Mouse (Mus musculus) heart, embryonic 12.5 days (tissue): Measurements from ENCODE around the gene Narfl. TPM values are rescaled to one million over a fixed set of nuclear protein-coding genes. Genes with fewer than 3 reads are reported as not detected.
"Not testable (repeated sequence)": the region's sequence is repeated elsewhere in the genome, so short reads cannot be mapped to it uniquely, and the experiment has no call there.

Experiments
- ATAC-seq: fragments of 200-750 bp; cut with Nextera tagmentation; 2 replicates; pipeline ENCODE4 v1.8.0; 2017; ENCODE audit warnings: moderate TSS enrichment, moderate library complexity; ENCODE audit not compliant: insufficient number of reproducible peaks, low FRiP score
- H3K27ac ChIP-seq: fragments of 300-500 bp; sonication (generic); 2 replicates; pipeline ENCODE4 v1.5.1; 2016; ENCODE audit warnings: mild to moderate bottlenecking, moderate library complexity; ENCODE audit not compliant: poor library complexity, severe bottlenecking
- H3K27me3 ChIP-seq: fragments of 300-500 bp; sonication (generic); replicated peaks from 2 replicates; pipeline ENCODE4 v1.6.1; 2016; ENCODE audit warnings: mild to moderate bottlenecking, moderate library complexity
- H3K36me3 ChIP-seq: fragments of 300-500 bp; sonication (generic); 2 replicates; pipeline ENCODE4 v1.6.1; 2016; ENCODE audit warnings: mild to moderate bottlenecking, moderate library complexity
- H3K4me1 ChIP-seq: fragments of 300-500 bp; sonication (generic); replicated peaks from 2 replicates; pipeline ENCODE4 v1.6.1; 2016; ENCODE audit warnings: mild to moderate bottlenecking
- H3K4me2 ChIP-seq: fragments of 300-500 bp; sonication (generic); 2 replicates; pipeline ENCODE4 v1.6.1; 2016; ENCODE audit warnings: mild to moderate bottlenecking, moderate library complexity
- H3K4me3 ChIP-seq: fragments of 300-500 bp; sonication (generic); 2 replicates; pipeline ENCODE4 v1.5.1; 2016; ENCODE audit warnings: mild to moderate bottlenecking
- H3K9ac ChIP-seq: fragments of 300-500 bp; sonication (generic); 2 replicates; pipeline ENCODE4 v1.6.1; 2016; ENCODE audit warnings: mild to moderate bottlenecking, moderate library complexity
- H3K9me3 ChIP-seq: fragments of 300-500 bp; sonication (generic); replicated peaks from 2 replicates; pipeline ENCODE4 v1.6.1; 2016; ENCODE audit warnings: mild to moderate bottlenecking, moderate library complexity
- whole genome bisulfite sequencing: fragments of 180-500 bp; shearing (Covaris S2); methylation state at CpG from one replicate; pipeline ENCODE4 v1.1.7; 2016; 5-methylcytosine and 5-hydroxymethylcytosine counted together
- polyA plus RNA-seq: library from polyadenylated mRNA; unstranded; fragments of >200 nt; fragmentation: Nextera tagmentation; extraction: Ambion mirVana; gene quantifications from 2 replicates; pipeline ENCODE4 v1.2.1, GENCODE M21; 2016

Narfl gene
- polyA plus RNA-seq, result 30.5 and 31.8 TPM in 2 replicates

DNA sequence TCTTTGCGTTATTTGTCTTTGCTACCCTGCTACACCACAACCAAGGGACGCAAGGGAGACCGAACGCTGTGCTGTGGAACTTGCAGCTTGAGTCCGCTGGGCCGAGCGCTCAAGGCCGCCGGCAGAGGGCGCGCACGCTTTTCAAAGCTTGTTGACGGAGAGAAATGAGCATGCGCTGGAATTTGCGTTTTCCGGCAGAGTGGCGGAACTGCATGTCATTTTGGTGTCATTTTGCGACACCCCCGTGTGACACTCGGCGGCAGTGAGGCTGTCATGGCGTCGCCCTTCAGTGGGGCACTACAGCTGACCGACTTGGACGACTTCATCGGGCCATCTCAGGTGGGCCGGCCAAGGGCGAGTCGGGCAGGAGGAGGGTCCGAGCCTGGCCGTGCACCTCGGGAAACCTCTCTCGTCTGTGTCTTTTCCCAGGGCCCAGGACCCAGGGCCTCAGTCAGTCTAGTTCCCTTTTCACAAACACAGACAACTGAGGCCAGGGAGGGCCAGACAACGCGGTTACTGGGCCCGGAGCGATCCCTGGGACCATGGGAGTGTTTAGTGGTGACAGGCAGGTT lies at the start of gene Narfl:
Narfl (plus strand) TSS at position 228 of the 572 bp plus-strand sequence.
- WGBS, result under 1% methylated on average over 37 of the region's 37 CpGs
- peak within 1 kb of the TSS; percentile 77 for H3K4me3 ChIP-seq
- peaks cover 15% of the 10 kb centered on the region for H3K27me3 ChIP-seq
- peak; percentile 90 for ATAC-seq
- H3K9ac ChIP-seq, result peak within 1 kb of the TSS; percentile 89
- no peaks in the 10 kb centered on the region for H3K9me3 ChIP-seq
- H3K36me3 ChIP-seq, result peaks cover 26% of the 10 kb centered on the region
- H3K4me1 ChIP-seq, result peaks cover 10% of the 10 kb centered on the region
- H3K4me2 ChIP-seq, result peak within 1 kb of the TSS; percentile 91
- H3K27ac ChIP-seq, result no peak within 1 kb of the TSS

DNA sequence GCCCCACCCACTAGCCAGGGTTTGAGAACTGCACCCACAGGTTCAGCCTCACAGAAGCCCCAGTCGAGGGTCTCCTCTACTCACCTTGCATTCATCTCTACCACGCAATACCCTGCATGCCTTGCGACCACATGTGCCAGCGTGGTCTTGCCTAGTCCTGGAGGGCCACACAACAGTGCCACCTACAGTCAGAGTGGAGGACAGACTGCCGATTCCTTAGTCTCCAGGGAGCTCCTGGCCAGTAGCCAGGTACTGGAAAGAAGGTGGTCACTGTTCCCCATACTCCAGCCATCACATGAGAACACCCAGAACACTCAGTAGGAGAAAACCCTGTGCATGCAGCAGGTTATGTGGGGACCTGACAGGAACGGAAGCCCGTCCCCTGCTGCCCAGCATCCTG lies 49.7 kb upstream of the Narfl start:
- H3K4me3 ChIP-seq, result no peak overlapping the region
- H3K27ac ChIP-seq, result no peak overlapping the region
- ATAC-seq, result no peak
- H3K9ac ChIP-seq, result no peak overlapping the region
- H3K36me3 ChIP-seq, result peaks cover 68% of the 10 kb centered on the region
- peaks cover 3% of the 10 kb centered on the region for H3K27me3 ChIP-seq
- no peak overlapping the region for H3K4me2 ChIP-seq
- H3K4me1 ChIP-seq, result peaks cover 20% of the 10 kb centered on the region
- WGBS, result 77% methylated on average over 7 of the region's 7 CpGs
- H3K9me3 ChIP-seq, result no peaks in the 10 kb centered on the region

DNA sequence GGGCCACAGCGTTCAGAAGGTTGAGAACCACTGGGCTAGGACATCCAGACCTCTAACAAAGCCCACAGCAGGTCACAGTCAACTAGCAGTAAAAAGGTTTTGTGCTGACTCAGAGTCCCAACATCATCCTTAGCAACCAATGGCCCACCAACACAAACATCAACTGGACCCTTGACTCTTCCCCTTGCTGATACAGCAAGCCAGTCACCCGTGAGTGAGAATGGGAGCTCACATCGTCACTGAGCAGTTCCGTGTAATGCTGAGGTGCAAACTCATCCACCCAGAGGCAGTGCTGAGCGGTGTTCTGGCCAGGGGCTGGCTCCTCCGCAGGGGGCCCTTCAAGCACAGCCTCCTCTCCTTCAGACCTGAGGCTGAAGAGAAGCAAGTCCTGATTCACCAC lies 48.3 kb upstream of the Narfl start:
- no peak for ATAC-seq
- Histone ChIP-seq H3K4me3 (no peak overlapping the region), H3K4me2 (no peak overlapping the region), H3K9ac (0 out of 2 replicates have a peak overlapping the region, but pooled peaks have one; percentile 10), H3K27me3 (no peaks in the 10 kb centered on the region), H3K36me3 (peaks cover 67% of the 10 kb centered on the region), H3K4me1 (peaks cover 20% of the 10 kb centered on the region), H3K27ac (no peak overlapping the region), H3K9me3 (no peaks in the 10 kb centered on the region)
- WGBS, result 78% methylated on average over 6 of the region's 6 CpGs

DNA sequence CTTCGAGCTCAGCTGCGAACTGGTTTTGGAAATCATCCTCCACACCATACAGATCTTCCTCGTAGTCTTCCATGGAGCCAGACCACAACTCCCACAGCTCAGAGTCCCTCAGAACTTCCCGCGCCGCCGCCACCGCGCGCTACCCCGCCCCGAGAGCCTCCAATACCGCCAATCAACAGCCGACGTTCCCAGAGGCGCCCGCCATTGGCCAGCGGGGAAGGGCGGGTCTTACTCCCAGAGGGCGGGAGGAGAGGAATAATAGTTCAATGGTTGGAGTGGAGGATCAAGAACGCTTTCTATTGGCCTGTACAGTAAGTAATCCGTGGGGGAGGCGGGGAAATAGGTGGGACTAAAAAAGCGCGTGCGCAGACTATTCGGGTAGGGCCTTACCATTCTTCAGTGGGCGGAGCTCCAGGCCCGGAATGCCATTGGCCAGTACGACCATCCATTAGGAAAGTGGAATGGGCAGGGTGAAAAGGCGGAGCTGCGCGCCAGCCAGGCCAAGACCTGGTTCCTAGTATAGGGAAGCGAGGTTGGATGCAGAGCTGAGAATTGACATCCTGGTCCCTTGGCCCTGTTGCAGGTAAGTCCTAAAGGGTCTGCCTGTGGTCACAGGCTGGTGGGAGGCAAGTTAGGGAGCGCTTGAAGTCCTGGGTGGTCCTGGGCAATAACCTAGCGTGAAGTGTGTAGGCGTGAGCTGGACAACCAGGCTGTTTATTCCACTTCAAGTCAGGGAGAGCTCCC lies 46.1 kb upstream of the Narfl start, which contains the start of the genes Chtf18 and Rpusd1:
Chtf18 (minus strand) TSS at position 155 of the 744 bp plus-strand sequence.
Rpusd1 (plus strand) TSS at position 406 of the 744 bp plus-strand sequence.
- Histone ChIP-seq H3K4me1 (peaks cover 20% of the 10 kb centered on the region), H3K4me3 (peak within 1 kb of the TSS; percentile 68), H3K36me3 (peaks cover 55% of the 10 kb centered on the region), H3K4me2 (peak within 1 kb of the TSS; percentile 98), H3K9me3 (no peaks in the 10 kb centered on the region), H3K27ac (no peak within 1 kb of the TSS), H3K27me3 (no peaks in the 10 kb centered on the region), H3K9ac (peak within 1 kb of the TSS; percentile 86)
- ATAC-seq, result peak; percentile 98
- under 1% methylated on average over 37 of the region's 37 CpGs for WGBS

DNA sequence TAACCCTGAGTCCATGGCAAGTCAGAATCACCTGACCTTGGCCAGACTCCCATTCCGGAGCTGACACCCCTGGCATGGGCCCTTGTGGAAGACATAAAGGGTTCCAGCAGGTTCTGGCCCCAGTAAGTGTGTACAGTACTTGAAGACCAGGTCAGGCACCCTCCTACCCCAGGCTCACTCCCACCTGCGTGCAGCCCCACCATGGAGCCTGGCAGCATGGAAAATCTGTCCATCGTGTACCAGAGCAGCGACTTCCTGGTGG lies 45.6 kb upstream of the Narfl start:
- peak overlapping the region; percentile 98 for H3K4me2 ChIP-seq
- WGBS, result 20% methylated on average over 4 of the region's 4 CpGs
- ATAC-seq, result no peak
- H3K27ac ChIP-seq, result no peak overlapping the region
- H3K27me3 ChIP-seq, result no peaks in the 10 kb centered on the region
- H3K9me3 ChIP-seq, result no peaks in the 10 kb centered on the region
- H3K4me3 ChIP-seq, result peak overlapping the region; percentile 54
- peaks cover 51% of the 10 kb centered on the region for H3K36me3 ChIP-seq
- peaks cover 20% of the 10 kb centered on the region for H3K4me1 ChIP-seq
- H3K9ac ChIP-seq, result peak overlapping the region; percentile 86

DNA sequence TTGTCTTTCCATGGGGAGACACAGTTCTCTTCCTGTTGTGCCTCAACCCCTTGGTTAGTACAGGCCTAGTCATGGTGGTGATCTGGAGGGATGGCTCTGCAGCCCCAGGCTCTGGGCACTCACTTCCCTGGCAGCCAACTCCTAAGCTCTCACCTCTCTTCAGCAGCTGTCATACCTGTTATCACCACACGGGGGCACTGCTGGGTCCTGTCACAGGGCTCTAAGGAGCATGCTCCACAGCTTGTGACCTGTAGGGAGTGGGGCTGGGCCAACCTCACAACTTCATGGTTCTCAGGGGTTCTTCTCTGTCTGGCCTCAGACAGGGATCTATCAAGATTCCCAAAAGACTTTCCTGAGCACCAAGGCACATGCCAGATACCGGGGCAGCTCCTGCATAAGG lies 41.5 kb upstream of the Narfl start:
- Histone ChIP-seq H3K9ac (no peak overlapping the region), H3K4me1 (peaks cover 10% of the 10 kb centered on the region), H3K36me3 (peaks cover 26% of the 10 kb centered on the region), H3K27ac (no peak overlapping the region), H3K27me3 (peaks cover 3% of the 10 kb centered on the region), H3K9me3 (no peaks in the 10 kb centered on the region), H3K4me3 (no peak overlapping the region), H3K4me2 (no peak overlapping the region)
- ATAC-seq, result no peak
- WGBS, result 21% methylated on average over 2 of the region's 2 CpGs

DNA sequence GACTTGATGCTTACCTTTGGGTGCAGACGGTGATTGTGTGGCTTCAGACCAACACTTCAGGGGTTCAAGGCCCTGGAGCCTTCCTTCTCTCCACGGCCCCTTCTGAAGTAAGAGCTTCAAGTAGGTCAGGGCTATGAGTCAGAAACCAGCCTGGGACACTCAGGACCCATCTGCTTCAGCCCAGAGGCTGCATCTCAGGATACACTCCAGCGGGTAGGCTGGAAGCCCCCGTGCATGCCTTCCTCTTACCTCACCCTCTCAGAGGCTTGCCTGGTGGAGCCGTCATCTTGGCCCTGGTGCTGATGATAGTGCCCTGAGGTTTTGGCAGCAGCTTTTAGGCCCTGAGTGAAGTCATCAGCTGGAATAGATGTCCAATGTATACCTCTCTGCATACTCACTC lies 38.3 kb upstream of the Narfl start:
- no peaks in the 10 kb centered on the region for H3K4me1 ChIP-seq
- no peaks in the 10 kb centered on the region for H3K9me3 ChIP-seq
- H3K27me3 ChIP-seq, result peaks cover 21% of the 10 kb centered on the region
- ATAC-seq, result no peak
- no peak overlapping the region for H3K4me2 ChIP-seq
- no peak overlapping the region for H3K4me3 ChIP-seq
- no peak overlapping the region for H3K27ac ChIP-seq
- no peak overlapping the region for H3K9ac ChIP-seq
- WGBS, result 70% methylated on average over 5 of the region's 5 CpGs
- peaks cover 10% of the 10 kb centered on the region for H3K36me3 ChIP-seq

DNA sequence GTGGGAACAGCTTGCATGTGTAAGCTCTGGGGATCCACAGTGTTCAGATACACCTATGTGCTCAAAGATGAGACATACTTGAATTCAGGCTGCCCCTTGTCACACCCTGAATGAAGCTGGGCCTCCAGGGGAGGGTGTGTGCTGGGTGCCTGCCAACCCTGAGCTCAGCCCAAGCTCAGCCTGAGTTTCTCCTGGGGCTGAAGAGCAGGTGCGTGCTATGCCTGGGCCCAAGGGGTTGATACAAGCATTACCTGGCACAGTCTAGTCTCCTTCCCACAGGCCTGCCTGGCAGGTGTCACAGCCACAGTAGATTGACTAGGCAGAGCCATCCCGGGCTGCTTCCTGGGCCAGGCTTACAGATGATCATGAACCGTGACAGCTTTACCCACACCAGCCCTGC lies 37.8 kb upstream of the Narfl start, which contains the start of gene Mslnl:
Mslnl (plus strand) TSS at position 298 of the 400 bp plus-strand sequence.
- H3K36me3 ChIP-seq, result peaks cover 5% of the 10 kb centered on the region
- H3K9ac ChIP-seq, result no peak within 1 kb of the TSS
- peaks cover 21% of the 10 kb centered on the region for H3K27me3 ChIP-seq
- no peak within 1 kb of the TSS for H3K27ac ChIP-seq
- no peak for ATAC-seq
- no peak within 1 kb of the TSS for H3K4me2 ChIP-seq
- WGBS, result 80% methylated on average over 3 of the region's 3 CpGs
- H3K4me3 ChIP-seq, result no peak within 1 kb of the TSS
- no peaks in the 10 kb centered on the region for H3K9me3 ChIP-seq
- H3K4me1 ChIP-seq, result no peaks in the 10 kb centered on the region

DNA sequence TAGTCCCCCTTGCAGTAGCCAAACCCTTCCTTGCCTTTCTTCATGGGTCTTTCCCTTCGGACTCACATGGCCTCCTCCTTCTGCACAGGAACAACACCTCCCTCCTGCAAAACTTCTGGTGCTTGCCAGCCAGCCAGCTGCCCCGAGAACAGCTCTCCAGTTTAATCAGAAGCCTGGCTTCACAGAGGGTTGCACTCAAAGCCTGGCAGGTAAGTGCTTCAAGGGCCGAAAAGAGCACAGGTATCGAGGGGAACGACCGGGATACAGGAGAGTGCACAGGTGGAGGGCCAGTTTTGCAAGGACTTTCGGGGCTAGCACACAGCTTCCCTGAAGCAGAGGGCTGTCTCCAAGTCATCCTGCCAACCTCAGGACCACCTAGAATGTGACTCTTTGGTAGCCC lies 34.7 kb upstream of the Narfl start:
- Histone ChIP-seq H3K4me1 (no peaks in the 10 kb centered on the region), H3K4me2 (no peak overlapping the region), H3K27me3 (peaks cover 35% of the 10 kb centered on the region), H3K4me3 (no peak overlapping the region), H3K36me3 (no peaks in the 10 kb centered on the region), H3K9me3 (no peaks in the 10 kb centered on the region), H3K27ac (no peak overlapping the region), H3K9ac (no peak overlapping the region)
- WGBS, result 72% methylated on average over 7 of the region's 7 CpGs
- ATAC-seq, result no peak

DNA sequence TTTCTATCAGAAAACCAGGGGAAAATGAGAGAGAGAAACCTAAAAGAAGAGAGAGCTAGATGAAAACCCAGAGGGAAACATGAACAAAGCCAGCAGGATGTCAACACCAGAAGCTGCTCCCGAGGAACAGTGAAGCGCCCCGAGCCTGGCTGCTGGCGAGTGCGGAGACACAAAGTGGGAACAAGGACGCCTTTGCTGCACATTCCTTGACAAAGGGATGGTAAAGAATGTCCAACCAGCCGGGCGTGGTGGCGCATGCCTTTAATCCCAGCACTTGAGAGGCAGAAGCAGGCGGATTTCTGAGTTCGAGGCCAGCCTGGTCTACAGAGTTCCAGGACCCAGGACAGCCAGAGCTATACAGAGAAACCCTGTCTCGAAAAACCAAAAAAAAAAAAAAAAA lies 32.1 kb upstream of the Narfl start:
- H3K4me1 ChIP-seq, H3K4me2 ChIP-seq, H3K9ac ChIP-seq, H3K4me3 ChIP-seq, ATAC-seq, H3K36me3 ChIP-seq, H3K9me3 ChIP-seq, H3K27ac ChIP-seq: not testable (repeated sequence)
- 69% methylated on average over 12 of the region's 12 CpGs for WGBS
- H3K27me3 ChIP-seq, result peaks cover 48% of the 10 kb centered on the region

DNA sequence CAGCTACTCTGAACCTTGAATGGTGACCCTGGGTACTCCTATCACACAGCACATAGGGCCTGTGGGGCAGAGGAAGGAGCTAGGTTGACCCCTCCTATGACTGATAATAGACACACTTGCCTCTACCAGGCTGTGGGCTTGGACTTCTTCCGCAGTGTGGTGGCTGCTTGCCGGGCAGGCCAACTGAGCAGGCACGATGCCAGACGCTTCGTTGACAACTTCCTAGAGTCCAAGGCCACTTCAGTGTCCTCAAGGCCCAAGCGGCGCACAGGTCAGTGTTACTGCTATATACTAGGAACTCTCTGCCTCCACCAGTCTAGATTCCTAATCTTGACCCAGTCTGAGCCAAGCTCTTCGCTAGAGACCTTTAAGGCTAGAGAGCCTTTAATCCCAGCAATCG lies 29.7 kb upstream of the Narfl start:
- no peak for ATAC-seq
- H3K36me3 ChIP-seq, result no peaks in the 10 kb centered on the region
- H3K9me3 ChIP-seq, result no peaks in the 10 kb centered on the region
- 81% methylated on average over 9 of the region's 9 CpGs for WGBS
- H3K9ac ChIP-seq, result no peak overlapping the region
- H3K4me3 ChIP-seq, result no peak overlapping the region
- H3K27ac ChIP-seq, result no peak overlapping the region
- peaks cover 43% of the 10 kb centered on the region for H3K27me3 ChIP-seq
- H3K4me2 ChIP-seq, result no peak overlapping the region
- H3K4me1 ChIP-seq, result no peaks in the 10 kb centered on the region
